Mouse (Mus musculus) left cerebral cortex, postnatal 4 days (tissue): Measurements from ENCODE around the gene Alb. TPM values are rescaled to one million over a fixed set of nuclear protein-coding genes. Genes with fewer than 3 reads are reported as not detected.

Source experiments
- DNase-seq: peaks from one replicate; pipeline ENCODE4 v3.0.0-alpha.2; 2022
- intact Hi-C: fragments of 180-260 bp; cut with DNase I; formaldehyde crosslinking; loops from one replicate; pipeline ENCODE4 v1.15.1; 2025
- total RNA-seq, 2 experiments: library from RNA; stranded (reverse); gene quantifications; 2 replicates each; pipeline ENCODE4 v1.2.3; 2021

The Alb gene
- total RNA-seq, 2 experiments from 2014 or later = 0.46 to 1.6 TPM

DNA sequence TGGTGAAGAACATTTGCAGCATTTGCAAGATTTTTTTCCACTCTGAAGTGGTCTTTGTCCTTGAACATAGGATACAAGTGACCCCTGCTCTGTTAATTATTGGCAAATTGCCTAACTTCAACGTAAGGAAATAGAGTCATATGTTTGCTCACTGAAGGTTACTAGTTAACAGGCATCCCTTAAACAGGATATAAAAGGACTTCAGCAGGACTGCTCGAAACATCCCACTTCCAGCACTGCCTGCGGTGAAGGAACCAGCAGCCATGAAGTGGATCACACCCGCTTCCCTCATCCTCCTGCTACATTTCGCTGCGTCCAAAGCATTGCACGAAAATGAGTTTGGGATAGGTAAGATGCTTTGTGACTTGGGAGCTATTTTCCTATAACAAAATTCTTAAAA is 29.8 kb downstream of the Alb start, which contains the start of gene Afp:
Gene Afp, plus strand, starts transcription at position 220 of the 400 bp plus-strand sequence.
- intact Hi-C loops = no loop called here
- DNase-seq = no peak

DNA sequence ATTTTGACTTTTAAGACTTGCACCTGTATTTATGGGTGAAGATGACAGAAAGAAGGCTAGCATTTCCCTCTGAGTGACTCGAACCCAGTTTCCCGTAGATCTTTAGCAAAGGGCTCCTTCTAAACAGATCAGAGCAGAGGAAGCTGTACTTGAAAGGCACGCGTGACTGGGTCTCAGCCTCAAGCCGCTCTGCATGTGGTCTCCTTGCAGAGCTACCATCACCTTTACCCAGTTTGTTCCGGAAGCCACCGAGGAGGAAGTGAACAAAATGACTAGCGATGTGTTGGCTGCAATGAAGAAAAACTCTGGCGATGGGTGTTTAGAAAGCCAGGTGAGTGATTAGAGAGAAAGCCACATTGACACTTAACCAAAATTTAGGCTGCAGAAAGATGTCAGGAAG is 31.7 kb downstream of the Alb start:
- intact Hi-C loops = no loop called here
- DNase-seq = no peak

DNA sequence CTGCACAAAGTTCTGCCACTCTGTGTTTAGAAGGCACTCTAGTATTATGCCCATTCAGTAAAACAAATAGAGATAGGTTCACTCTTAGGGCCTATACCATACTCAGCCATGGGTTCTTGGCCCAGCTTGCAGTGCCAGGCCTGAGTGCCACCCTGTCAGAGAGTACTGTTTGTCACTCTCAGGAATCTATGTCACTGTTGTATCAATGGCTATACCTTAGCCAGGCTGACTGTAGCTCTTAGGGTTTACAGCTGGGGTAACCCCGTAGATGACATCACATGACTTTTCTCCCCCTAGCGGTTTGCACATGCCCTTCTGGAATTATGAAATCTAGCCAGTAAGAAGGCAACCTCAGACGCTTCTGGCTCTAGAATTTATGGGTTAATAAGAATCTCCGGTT is 33.6 kb downstream of the Alb start:
- intact Hi-C loops = no loop called here

DNA sequence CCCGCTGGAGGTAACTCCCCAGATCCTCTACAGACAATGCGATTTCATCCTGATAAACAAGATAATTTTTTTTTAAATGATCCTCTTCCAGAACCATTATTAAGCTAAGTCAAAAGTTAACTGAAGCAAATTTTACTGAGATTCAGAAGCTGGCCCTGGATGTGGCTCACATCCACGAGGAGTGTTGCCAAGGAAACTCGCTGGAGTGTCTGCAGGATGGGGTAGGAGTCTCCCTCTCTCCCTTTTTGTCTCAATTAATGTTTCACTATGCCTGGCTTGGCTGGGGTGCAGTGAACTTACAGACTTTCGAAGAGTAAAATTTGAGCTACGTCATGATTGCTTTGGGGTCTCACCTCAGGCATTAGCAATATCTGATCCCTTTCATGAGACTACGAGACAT is 38.8 kb downstream of the Alb start:
- DNase-seq = no peak

More for the DNA sequence above, 33.6 kb downstream of the Alb start:
- no peak for DNase-seq

GRCm38 (mm10) chr5:90500714-90501113 is 40.0 kb downstream of the Alb start:
- peak; percentile 78 for DNase-seq
- intact Hi-C loops = loop anchor here (10.0 kb wide), 1 partner anchor 96 kb away; no protein-coding TSS in a partner anchor

More for the DNA sequence above, 38.8 kb downstream of the Alb start:
- intact Hi-C loops = no loop called here

DNA sequence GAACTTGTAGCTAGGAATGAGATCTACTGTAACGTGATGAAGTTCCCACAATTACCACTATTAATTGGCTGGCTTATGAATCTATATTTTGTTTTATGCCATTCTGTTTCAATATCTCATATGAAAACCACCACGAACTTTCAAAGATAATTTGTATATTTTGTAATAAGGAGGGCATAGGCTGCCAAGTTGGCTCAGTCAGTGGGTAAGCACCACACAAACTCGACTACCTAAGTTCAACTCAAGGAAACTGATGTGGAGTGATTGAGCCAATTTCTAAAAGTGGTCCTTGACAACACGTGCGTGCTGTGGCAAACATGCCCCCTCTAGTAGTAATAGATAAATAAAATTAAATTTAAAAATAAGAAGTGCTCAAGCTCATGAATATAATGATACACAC is 41.1 kb downstream of the Alb start:
- no peak for DNase-seq
- intact Hi-C loops = loop anchor here (10.0 kb wide), 1 partner anchor 97 kb away; no protein-coding TSS in a partner anchor

DNA sequence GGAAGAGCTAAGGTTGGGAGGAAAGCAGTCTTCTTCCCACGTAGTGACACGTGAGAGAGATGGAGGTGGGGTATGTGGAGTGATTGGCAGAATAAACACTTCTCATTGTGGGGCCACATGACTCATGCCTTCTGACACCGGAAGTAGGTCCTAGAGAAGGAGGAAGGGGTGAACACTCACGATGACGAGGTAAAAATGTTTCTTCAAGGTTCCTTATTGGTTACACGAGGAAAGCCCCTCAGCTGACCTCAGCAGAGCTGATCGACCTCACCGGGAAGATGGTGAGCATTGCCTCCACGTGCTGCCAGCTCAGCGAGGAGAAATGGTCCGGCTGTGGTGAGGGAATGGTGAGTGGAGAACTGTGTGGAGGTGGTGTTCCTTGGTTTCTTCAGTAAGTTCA is 44.0 kb downstream of the Alb start:
- intact Hi-C loops = loop anchor here (10.0 kb wide), 1 partner anchor 100 kb away; no protein-coding TSS in a partner anchor
- no peak for DNase-seq

DNA sequence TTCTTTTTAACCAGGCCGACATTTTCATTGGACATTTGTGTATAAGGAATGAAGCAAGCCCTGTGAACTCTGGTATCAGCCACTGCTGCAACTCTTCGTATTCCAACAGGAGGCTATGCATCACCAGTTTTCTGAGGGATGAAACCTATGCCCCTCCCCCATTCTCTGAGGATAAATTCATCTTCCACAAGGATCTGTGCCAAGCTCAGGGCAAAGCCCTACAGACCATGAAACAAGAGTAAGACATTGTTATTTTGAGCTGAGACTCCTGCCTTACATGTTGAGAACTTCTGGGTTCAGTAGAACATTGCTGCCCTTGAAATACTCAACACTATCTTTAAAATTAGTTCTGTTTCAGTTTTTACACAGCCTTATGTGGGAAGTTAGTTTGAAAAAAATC is 45.8 kb downstream of the Alb start:
- intact Hi-C loops = loop anchor here (10.0 kb wide), 1 partner anchor 102 kb away; no protein-coding TSS in a partner anchor

DNA sequence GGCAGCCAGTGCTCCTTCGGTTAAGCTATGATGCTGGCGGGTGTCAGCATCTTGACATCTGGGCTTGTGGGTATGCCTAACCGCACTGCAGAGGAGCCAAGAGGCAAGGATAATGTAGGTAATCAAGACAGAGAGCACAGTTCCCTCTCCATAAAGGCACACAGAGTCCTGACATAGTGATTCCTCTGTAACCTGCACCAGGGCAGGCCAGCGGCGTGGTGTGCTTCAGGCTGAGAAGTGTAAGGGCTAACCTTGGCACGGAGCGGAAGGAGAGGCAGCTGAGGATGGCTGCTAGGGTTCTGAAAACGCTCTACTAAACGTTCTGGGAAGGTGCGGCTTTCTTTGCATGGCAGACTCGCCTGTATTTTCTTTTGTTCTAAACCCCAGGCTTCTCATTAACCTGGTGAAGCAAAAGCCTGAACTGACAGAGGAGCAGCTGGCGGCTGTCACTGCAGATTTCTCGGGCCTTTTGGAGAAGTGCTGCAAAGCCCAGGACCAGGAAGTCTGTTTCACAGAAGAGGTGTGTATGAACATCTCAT is 46.8 kb downstream of the Alb start:
- intact Hi-C loops = loop anchor here (10.0 kb wide), 1 partner anchor 103 kb away; no protein-coding TSS in a partner anchor
- peak; percentile 25 for DNase-seq

More for the DNA sequence above, 45.8 kb downstream of the Alb start:
- peak; percentile 5 for DNase-seq

GRCm38 (mm10) chr5:90509828-90510592 is 49.3 kb downstream of the Alb start:
- intact Hi-C loops = loop anchor here (10.0 kb wide), 1 partner anchor 105 kb away; no protein-coding TSS in a partner anchor

GRCm38 (mm10) chr5:90512288-90512955 is 51.7 kb downstream of the Alb start:
- DNase-seq = no peak
- intact Hi-C loops = no loop called here

More at GRCm38 (mm10) chr5:90509828-90510592, 49.3 kb downstream of the Alb start:
- no peak for DNase-seq

- DNase-seq = no peak
- intact Hi-C loops = no loop called here
Measured at GRCm38 (mm10) chr5:90515561-90515960, 54.9 kb downstream of the Alb start.

DNA sequence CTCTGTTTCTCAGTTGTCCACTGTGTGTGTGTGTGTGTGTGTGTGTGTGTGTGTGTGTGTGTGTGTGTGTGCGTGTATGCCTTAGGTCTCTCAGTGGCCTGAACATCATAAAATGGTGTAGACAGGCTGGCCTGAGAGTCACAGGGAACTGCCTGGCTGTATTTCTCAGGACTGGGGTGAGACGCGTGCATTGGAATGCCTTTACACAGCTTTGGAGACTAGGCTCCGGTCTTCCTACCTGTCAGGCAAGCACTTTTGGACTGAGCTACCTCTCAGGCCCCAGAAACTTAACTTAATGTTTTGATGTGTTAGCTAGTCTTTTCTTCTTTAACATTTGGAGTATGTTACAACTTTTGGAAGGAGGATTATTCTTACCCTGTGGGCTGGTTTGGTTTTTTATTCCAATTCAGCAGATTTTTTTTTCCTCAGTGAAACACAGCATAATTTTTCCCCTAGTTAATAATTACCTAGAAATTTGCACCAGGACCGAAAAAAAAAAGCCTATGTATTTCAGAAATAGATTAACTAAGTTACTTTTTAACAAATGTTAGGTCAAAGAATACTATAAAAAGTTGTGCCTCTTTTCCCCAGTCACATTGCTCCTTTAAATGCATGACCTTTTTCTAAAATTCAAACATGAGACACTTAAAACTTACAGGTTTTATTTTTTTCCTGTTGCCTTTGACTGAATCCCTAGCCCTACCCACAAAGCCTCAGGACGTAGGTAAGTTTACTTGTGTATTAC is 57.8 kb downstream of the Alb start, which contains the start of gene Afm:
Gene Afm, plus strand, starts transcription at position 577 of the 745 bp plus-strand sequence.
- no peak for DNase-seq
- intact Hi-C loops = no loop called here

Other genes with a start within 250 kb of the Alb start
- gene Cox18, start 236.9 kb upstream of the Alb start, total RNA-seq = 10 to 100 TPM; 25.6 to 26.1 TPM
- 100 to 1,000 TPM; 119 to 122 TPM for gene Ankrd17, start 94.3 kb upstream of the Alb start, total RNA-seq
- 1 to 10 TPM; 1.6 to 1.9 TPM for gene Gm9958, start 93.7 kb upstream of the Alb start, total RNA-seq
- gene Afp, start 29.8 kb downstream of the Alb start, total RNA-seq = under 1 TPM in 1 of 2 experiments, not detected in 1; 0.44 TPM
- gene Afm, start 58.0 kb downstream of the Alb start, total RNA-seq = not detected
- under 1 TPM; 0.54 TPM for gene 5830473C10Rik, start 100.2 kb downstream of the Alb start, total RNA-seq
- gene Rassf6, start 179.8 kb downstream of the Alb start, total RNA-seq = 1 to 10 TPM; 1.4 TPM